Mouse (Mus musculus) kidney, postnatal 10 days (tissue): ENCODE measurements around the gene Setdb2.
A peak's percentile ranks its signal among the peaks of the same experiment; 100 is the strongest.

ENCODE experiments used
- DNase-seq: peaks from one replicate; pipeline ENCODE4 v3.0.0; 2021; ENCODE audit warnings: mixed read lengths

Gene Setdb2

GRCm38 (mm10) chr14:59366386-59367105 lies 74.1 kb downstream of the Setdb2 start:
- DNase-seq: no peak

- DNase-seq: peak; percentile 48
Measured at GRCm38 (mm10) chr14:59365244-59365644, 75.4 kb downstream of the Setdb2 start, which contains the start of gene Phf11d. Phf11d (minus strand) TSS chr14:59365470.
